Mouse (Mus musculus): Measurements from ENCODE around the gene Ifit1bl1.

Gene Ifit1bl1

DNA sequence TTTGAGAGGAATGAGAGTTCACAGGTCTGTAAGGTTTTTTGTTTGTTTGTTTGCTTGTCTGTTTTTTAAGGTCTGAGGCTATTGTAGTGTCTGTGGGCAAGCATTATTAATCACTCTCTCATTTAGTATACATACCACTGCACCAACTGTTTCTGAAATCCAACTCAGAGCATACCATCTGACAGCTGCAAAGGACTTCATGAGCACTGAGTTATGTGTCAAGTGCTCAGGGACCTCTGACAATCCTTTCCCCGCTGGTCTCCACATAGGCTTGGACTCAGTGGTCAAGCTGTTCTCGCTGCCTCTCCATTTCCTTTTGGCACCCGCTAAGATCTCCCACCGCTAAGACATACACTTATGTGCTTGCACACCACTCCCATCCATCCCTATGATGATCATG, 55.5 kb downstream of the Ifit1bl1 start:
- no peak for DNase-seq (ENCODE audit: low read depth, low spot score)
